Mouse (Mus musculus) leukemia stem cell, adult 10-12 weeks (primary cell): Measurements from ENCODE around the gene Kbtbd12. TPM values are rescaled to one million over a fixed set of nuclear protein-coding genes. Genes with fewer than 3 reads are reported as not detected.

ENCODE experiments used
- polyA plus RNA-seq: library from polyadenylated mRNA; stranded (reverse); fragments of >175 nt; gene quantifications from 2 replicates; pipeline ENCODE4 v1.2.3, GENCODE M21; 2012; ENCODE audit warnings: low replicate concordance

Kbtbd12 gene
- polyA plus RNA-seq, result not detected in 2 replicates

GRCm38 (mm10) chr6:88637611-88638301, at the start of gene Kbtbd12:
Gene Kbtbd12 (minus strand): TSS chr6:88637950.

GRCm38 (mm10) chr6:88518404-88519263, 119.1 kb downstream of the Kbtbd12 start, which contains the start of gene Sec61a1:
Gene Sec61a1 (minus strand): TSS chr6:88518905.

Other genes with a start within 250 kb of the Kbtbd12 start
- gene Eefsec, start 191.4 kb downstream of the Kbtbd12 start, polyA plus RNA-seq, result 19.8 and 21.5 TPM in 2 replicates
- 8.9 and 35.9 TPM in 2 replicates for gene Ruvbl1, start 172.5 kb downstream of the Kbtbd12 start, polyA plus RNA-seq
- gene Sec61a1, start 119.0 kb downstream of the Kbtbd12 start, polyA plus RNA-seq, result 54.2 and 175 TPM in 2 replicates
- gene Mgll, start 86.5 kb upstream of the Kbtbd12 start, polyA plus RNA-seq, result 43.9 and 70.8 TPM in 2 replicates
- 25.8 and 40.8 TPM in 2 replicates for gene Abtb1, start 204.0 kb upstream of the Kbtbd12 start, polyA plus RNA-seq
- 0.87 and 1.6 TPM in 2 replicates for gene Podxl2, start 237.1 kb upstream of the Kbtbd12 start, polyA plus RNA-seq